Mouse (Mus musculus) midbrain, embryonic 16.5 days (tissue): Measurements from ENCODE around the gene Cct4. TPM values are rescaled to one million over a fixed set of nuclear protein-coding genes. Genes with fewer than 3 reads are reported as not detected.

Experiments used
- ATAC-seq: fragments of 200-750 bp; cut with Nextera tagmentation; 2 replicates; pipeline ENCODE4 v1.8.0; 2017; ENCODE audit warnings: moderate TSS enrichment
- H3K27ac ChIP-seq: fragments of 300-500 bp; sonication (generic); 2 replicates; pipeline ENCODE4 v1.5.1; 2014; ENCODE audit warnings: mild to moderate bottlenecking, low read length, mixed read lengths
- H3K27me3 ChIP-seq: fragments of 300-500 bp; sonication (generic); 2 replicates; pipeline ENCODE4 v1.6.1; 2014; ENCODE audit warnings: low read depth, low read length, mixed read lengths; ENCODE audit not compliant: control insufficient read depth, insufficient read depth
- H3K36me3 ChIP-seq: fragments of 300-500 bp; sonication (generic); 2 replicates; pipeline ENCODE4 v1.6.1; 2014; ENCODE audit warnings: mild to moderate bottlenecking, low read length, moderate library complexity, mixed read lengths; ENCODE audit not compliant: control insufficient read depth, insufficient read depth
- H3K4me1 ChIP-seq: fragments of 300-500 bp; sonication (generic); 2 replicates; pipeline ENCODE4 v1.6.1; 2014; ENCODE audit warnings: mild to moderate bottlenecking, low read length, mixed read lengths; ENCODE audit not compliant: control insufficient read depth, insufficient read depth
- H3K4me2 ChIP-seq: fragments of 300-500 bp; sonication (generic); 2 replicates; pipeline ENCODE4 v1.6.1; 2014; ENCODE audit warnings: mild to moderate bottlenecking, low read length, mixed read lengths
- H3K4me3 ChIP-seq: fragments of 300-500 bp; sonication (generic); 2 replicates; pipeline ENCODE4 v1.5.1; 2014; ENCODE audit warnings: low read depth, mild to moderate bottlenecking, low read length, moderate library complexity, mixed read lengths
- H3K9ac ChIP-seq: fragments of 300-500 bp; sonication (generic); 2 replicates; pipeline ENCODE4 v1.6.1; 2014; ENCODE audit warnings: low read depth, low read length, mixed read lengths
- H3K9me3 ChIP-seq: fragments of 300-500 bp; sonication (generic); replicated peaks from 2 replicates; pipeline ENCODE4 v1.6.1; 2014; ENCODE audit warnings: mild to moderate bottlenecking, low read length, mixed read lengths; ENCODE audit not compliant: control insufficient read depth, poor library complexity, severe bottlenecking
- WGBS: fragments of 180-500 bp; shearing (Covaris S2); extraction: QIAGEN DNeasy Blood & Tissue Kit; methylation state at CpG from one replicate; pipeline ENCODE4 v1.1.7; 2014; 5-methylcytosine and 5-hydroxymethylcytosine counted together
- polyA plus RNA-seq: library from polyadenylated mRNA; unstranded; fragments of >200 nt; fragmentation: Nextera tagmentation; extraction: Ambion mirVana; gene quantifications from 2 replicates; pipeline ENCODE4 v1.2.1, GENCODE M21; 2015

The Cct4 gene
- polyA plus RNA-seq, 1 experiment from 2014 or later = 276 TPM

DNA sequence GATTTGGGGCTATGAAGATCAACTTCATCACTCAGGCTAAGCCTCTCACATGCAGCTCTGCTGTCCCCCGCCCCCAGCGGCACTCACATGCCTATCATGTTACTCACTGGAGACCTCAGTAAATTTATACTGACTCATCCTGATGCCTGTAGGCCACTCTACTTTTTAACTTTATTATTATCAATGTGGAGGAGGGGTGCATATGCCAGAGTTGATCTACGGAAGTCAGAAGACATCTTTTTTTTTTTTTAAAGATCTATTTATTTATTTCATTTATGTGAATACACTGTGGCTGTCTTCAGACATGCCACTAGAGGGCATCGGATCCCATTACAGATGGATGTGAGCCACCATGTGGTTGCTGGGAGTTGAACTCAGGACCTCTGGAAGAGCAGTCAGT, 24.8 kb upstream of the Cct4 start:
- Histone ChIP-seq H3K4me2 (no peak overlapping the region), H3K4me1 (no peaks in the 10 kb centered on the region), H3K27me3 (no peaks in the 10 kb centered on the region), H3K36me3 (no peaks in the 10 kb centered on the region), H3K4me3 (no peak overlapping the region), H3K9ac (no peak overlapping the region), H3K9me3 (peaks cover 1% of the 10 kb centered on the region; the same call in 1 of the 2 replicates), H3K27ac (no peak overlapping the region)
- 84% methylated on average over 4 of the region's 4 CpGs for WGBS
- no peak for ATAC-seq

DNA sequence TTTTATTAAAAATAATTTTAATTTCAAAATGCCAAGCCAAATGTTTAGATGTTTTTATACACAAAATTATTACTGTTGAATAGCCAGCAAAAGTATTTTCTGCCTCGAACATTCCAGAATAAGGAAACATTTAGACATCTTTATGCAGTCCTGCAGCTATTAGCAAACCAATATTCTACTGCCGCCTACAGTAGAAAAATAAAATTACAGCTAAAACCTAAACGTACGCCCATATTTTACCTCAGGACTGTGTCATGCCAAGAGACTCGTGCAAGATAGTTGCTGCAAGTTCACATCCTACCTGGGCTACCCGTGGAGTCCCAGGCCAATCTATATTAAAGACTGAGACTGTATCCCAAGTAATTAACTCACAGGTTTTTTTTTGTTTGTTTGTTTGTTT, 20.8 kb upstream of the Cct4 start:
- Histone ChIP-seq H3K9ac (no peak overlapping the region), H3K27ac (no peak overlapping the region), H3K9me3 (peaks cover 19% of the 10 kb centered on the region; the same call in 1 of the 2 replicates), H3K36me3 (peaks cover 5% of the 10 kb centered on the region; the same call in 1 of the 2 replicates), H3K27me3 (no peaks in the 10 kb centered on the region), H3K4me1 (peaks cover 3% of the 10 kb centered on the region), H3K4me3 (no peak overlapping the region), H3K4me2 (no peak overlapping the region)
- ATAC-seq = no peak
- 65% methylated on average over 6 of the region's 6 CpGs for WGBS

- H3K4me2 ChIP-seq = no peak overlapping the region
- WGBS = 100% methylated on average over 1 of the region's 1 CpGs
- H3K4me1 ChIP-seq = peaks cover 9% of the 10 kb centered on the region
- H3K27ac ChIP-seq = no peak overlapping the region
- no peaks in the 10 kb centered on the region for H3K27me3 ChIP-seq
- ATAC-seq = no peak
- no peak overlapping the region for H3K9ac ChIP-seq
- peaks cover 19% of the 10 kb centered on the region; the same call in 1 of the 2 replicates for H3K9me3 ChIP-seq
- H3K36me3 ChIP-seq = peaks cover 5% of the 10 kb centered on the region; the same call in 1 of the 2 replicates
- no peak overlapping the region for H3K4me3 ChIP-seq
Measured at GRCm38 (mm10) chr11:22970546-22970945, 19.8 kb upstream of the Cct4 start.

DNA sequence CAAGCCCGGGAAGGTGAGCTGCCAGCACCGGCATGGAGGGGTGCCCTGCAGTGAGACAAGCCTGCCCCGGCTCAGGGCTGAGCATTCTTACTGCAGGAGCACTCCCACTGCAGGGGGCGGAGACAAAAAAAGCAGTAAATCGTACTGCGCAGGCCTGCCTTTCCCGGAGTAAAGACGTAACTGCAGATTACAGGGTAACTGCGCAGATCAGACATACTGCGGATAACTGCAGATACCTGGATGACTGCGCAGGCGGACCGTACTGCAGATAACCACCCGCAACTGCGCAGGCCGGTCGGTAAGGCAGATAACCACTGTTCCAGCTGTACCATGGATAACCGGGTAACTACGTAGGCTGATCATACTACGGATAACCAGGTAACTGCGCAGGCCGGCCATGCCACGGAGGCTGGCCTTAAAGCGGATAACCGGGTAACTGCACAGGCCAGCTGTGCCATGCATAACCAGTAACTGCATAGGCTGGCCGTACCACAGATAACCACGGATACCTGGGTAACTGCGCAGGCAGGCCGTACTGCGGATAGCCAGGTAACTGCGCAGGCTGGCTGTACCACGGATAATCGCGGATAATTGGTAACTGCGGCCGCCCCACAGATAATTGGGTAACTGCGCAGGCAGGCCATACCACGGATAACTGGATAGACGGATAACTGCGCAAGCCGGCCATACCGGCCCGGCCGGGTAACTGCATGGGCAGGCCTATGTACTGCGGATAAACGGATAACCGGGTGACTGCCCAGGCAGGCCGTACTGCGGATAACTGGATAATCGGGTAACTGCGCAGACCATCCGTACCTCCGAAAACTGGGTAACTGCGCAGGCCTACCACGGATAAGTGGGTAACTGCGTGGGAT, 18.2 kb upstream of the Cct4 start, which contains the start of gene Zrsr1:
TSS of gene Zrsr1 (plus strand) at position 171 of the 875 bp plus-strand sequence.
- Histone ChIP-seq H3K4me1 (peaks cover 23% of the 10 kb centered on the region), H3K27ac (peak within 1 kb of the TSS; percentile 81), H3K36me3 (peaks cover 7% of the 10 kb centered on the region; the same call in 1 of the 2 replicates), H3K27me3 (no peaks in the 10 kb centered on the region), H3K9ac (peak within 1 kb of the TSS; percentile 73), H3K4me3 (peak within 1 kb of the TSS; percentile 49), H3K9me3 (peaks cover 19% of the 10 kb centered on the region; the same call in 1 of the 2 replicates), H3K4me2 (peak within 1 kb of the TSS; percentile 59)
- ATAC-seq = peak; percentile 91
- WGBS = 46% methylated on average over 56 of the region's 56 CpGs

GRCm38 (mm10) chr11:22972746-22973526, 17.4 kb upstream of the Cct4 start:
- H3K27ac ChIP-seq = peak overlapping the region; percentile 81
- WGBS = 51% methylated on average over 44 of the region's 46 CpGs
- H3K36me3 ChIP-seq = peaks cover 7% of the 10 kb centered on the region; the same call in 1 of the 2 replicates
- peak overlapping the region; percentile 59 for H3K4me2 ChIP-seq
- no peaks in the 10 kb centered on the region for H3K27me3 ChIP-seq
- H3K4me3 ChIP-seq = peak overlapping the region; percentile 49
- H3K9me3 ChIP-seq = peaks cover 19% of the 10 kb centered on the region; the same call in 1 of the 2 replicates
- peaks cover 29% of the 10 kb centered on the region for H3K4me1 ChIP-seq
- ATAC-seq = peak; percentile 79
- peak overlapping the region; percentile 73 for H3K9ac ChIP-seq

- 57% methylated on average over 14 of the region's 14 CpGs for WGBS
- H3K4me3 ChIP-seq = peak overlapping the region; percentile 47
Measured at GRCm38 (mm10) chr11:22973599-22973998, 16.7 kb upstream of the Cct4 start.

DNA sequence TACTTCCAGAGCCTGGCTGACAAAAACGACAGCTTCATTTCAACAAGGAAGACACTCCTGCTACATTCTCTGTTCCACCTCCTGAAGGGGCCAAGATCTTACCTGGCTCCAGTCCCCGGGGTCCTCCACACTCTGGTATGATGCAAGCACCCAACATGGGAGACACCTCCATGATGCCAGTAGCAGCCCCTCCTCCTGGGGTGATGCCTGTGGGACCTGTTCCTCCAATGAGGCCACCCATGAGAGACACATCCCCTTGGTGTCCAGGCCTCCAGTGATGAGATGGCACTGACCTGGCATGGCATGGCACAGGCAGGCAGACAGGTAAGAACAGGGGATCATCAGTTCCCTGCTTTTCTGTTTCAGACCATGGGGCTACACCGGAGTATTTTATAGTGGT, 12.1 kb upstream of the Cct4 start:
- 0 out of 2 replicates have a peak, but pooled peaks cover 5% of the 10 kb centered on the region for H3K9me3 ChIP-seq
- no peak overlapping the region for H3K4me2 ChIP-seq
- H3K36me3 ChIP-seq = peaks cover 5% of the 10 kb centered on the region; the same call in 1 of the 2 replicates
- no peak overlapping the region for H3K27ac ChIP-seq
- H3K27me3 ChIP-seq = no peaks in the 10 kb centered on the region
- no peak overlapping the region for H3K9ac ChIP-seq
- peaks cover 44% of the 10 kb centered on the region for H3K4me1 ChIP-seq
- WGBS = 85% methylated on average over 3 of the region's 3 CpGs
- no peak for ATAC-seq
- H3K4me3 ChIP-seq = no peak overlapping the region

More at GRCm38 (mm10) chr11:22973599-22973998, 16.7 kb upstream of the Cct4 start:
- H3K27ac ChIP-seq = peak overlapping the region; percentile 62; the same call in 1 of the 2 replicates
- peak overlapping the region; percentile 54 for H3K9ac ChIP-seq
- peaks cover 7% of the 10 kb centered on the region; the same call in 1 of the 2 replicates for H3K36me3 ChIP-seq
- ATAC-seq = no peak
- peak overlapping the region; percentile 52 for H3K4me2 ChIP-seq
- peaks cover 19% of the 10 kb centered on the region; the same call in 1 of the 2 replicates for H3K9me3 ChIP-seq
- peaks cover 29% of the 10 kb centered on the region for H3K4me1 ChIP-seq
- no peaks in the 10 kb centered on the region for H3K27me3 ChIP-seq

DNA sequence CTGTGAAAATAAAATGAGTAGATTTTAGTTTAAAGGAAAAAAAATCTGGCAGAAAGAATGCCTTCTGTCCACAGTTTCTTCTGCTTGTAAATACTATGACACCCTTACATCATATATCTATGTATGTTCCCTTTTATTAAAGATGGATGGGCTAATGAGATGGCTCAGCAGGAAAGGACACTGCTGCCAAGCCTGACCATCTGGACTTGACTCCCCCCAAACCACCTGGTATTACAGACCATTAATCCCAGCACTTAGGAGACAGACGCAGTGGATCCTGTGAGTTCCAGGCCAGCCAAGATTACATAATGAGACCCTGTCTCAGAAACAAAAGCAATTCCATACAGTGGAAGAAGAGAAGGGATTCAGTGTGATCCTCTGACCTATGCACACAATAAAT, 11.6 kb upstream of the Cct4 start:
- Histone ChIP-seq H3K4me2 (no peak overlapping the region), H3K4me1 (peaks cover 44% of the 10 kb centered on the region), H3K36me3 (peaks cover 5% of the 10 kb centered on the region; the same call in 1 of the 2 replicates), H3K27me3 (no peaks in the 10 kb centered on the region), H3K27ac (no peak overlapping the region), H3K4me3 (no peak overlapping the region), H3K9ac (no peak overlapping the region), H3K9me3 (0 out of 2 replicates have a peak, but pooled peaks cover under 1% of the 10 kb centered on the region)
- no peak for ATAC-seq
- 39% methylated on average over 1 of the region's 1 CpGs for WGBS
